Mouse (Mus musculus): ENCODE results near the gene Ddost. TPM values are rescaled to one million over a fixed set of nuclear protein-coding genes. Genes with fewer than 3 reads are reported as not detected.
A peak's percentile ranks its signal among the peaks of the same experiment; 100 is the strongest.

The Ddost gene
- polyA plus RNA-seq, 1 experiment from 2014 or later = 164 TPM

- CTCF ChIA-PET = no interaction called here
- ATAC-seq = no peak
- in situ Hi-C loops (cut with MboI; ENCODE audit: low pct_unique_long_range_greater_than_20kb) = no loop called here
- no peak for TF ChIP-seq CTCF (IDR thresholded peaks at IDR 0.05)
- no peak for DNase-seq (ENCODE audit: low read depth, low spot score)
- H3K27me3 ChIP-seq = no peaks in the 10 kb centered on the region
- POLR2A ChIA-PET = no interaction called here
These were observed 30.5 kb downstream of the Ddost start for GRCm38 (mm10) chr4:138335036-138335435.

GRCm38 (mm10) chr4:138335648-138336047 lies 31.1 kb downstream of the Ddost start:
- H3K27me3 ChIP-seq = no peaks in the 10 kb centered on the region
- DNase-seq (ENCODE audit: low read depth, low spot score) (no peak), ATAC-seq (no peak)
- CTCF ChIA-PET = no interaction called here
- POLR2A ChIA-PET = no interaction called here
- in situ Hi-C loops (cut with MboI; ENCODE audit: low pct_unique_long_range_greater_than_20kb) = no loop called here
- TF ChIP-seq CTCF (IDR thresholded peaks at IDR 0.05) = no peak

- DNase-seq (ENCODE audit: low read depth, low spot score) (no peak), ATAC-seq (no peak)
- TF ChIP-seq CTCF (IDR thresholded peaks at IDR 0.05) = no peak
- in situ Hi-C loops (cut with MboI; ENCODE audit: low pct_unique_long_range_greater_than_20kb) = no loop called here
- H3K27me3 ChIP-seq = no peaks in the 10 kb centered on the region
- ChIA-PET POLR2A (no interaction called here), CTCF (no interaction called here)
These were observed 32.3 kb downstream of the Ddost start for GRCm38 (mm10) chr4:138336876-138337275.

GRCm38 (mm10) chr4:138337341-138337740 lies 32.8 kb downstream of the Ddost start:
- no peak for TF ChIP-seq CTCF (IDR thresholded peaks at IDR 0.05)
- ChIA-PET CTCF (no interaction called here), POLR2A (interaction anchor here (1.4 kb wide), 1 partner anchor 42 kb away, joined by 3 read pairs; no protein-coding TSS in a partner anchor)
- no peaks in the 10 kb centered on the region for H3K27me3 ChIP-seq
- no peak for ATAC-seq
- DNase-seq (ENCODE audit: low read depth, low spot score) = no peak
- in situ Hi-C loops (cut with MboI; ENCODE audit: low pct_unique_long_range_greater_than_20kb) = no loop called here

GRCm38 (mm10) chr4:138339963-138340362 lies 35.4 kb downstream of the Ddost start:
- H3K27me3 ChIP-seq = no peaks in the 10 kb centered on the region
- ChIA-PET POLR2A (no interaction called here), CTCF (interaction anchor here (1.2 to 1.4 kb wide), 3 partner anchors 11 to 39 kb away, joined by 3 read pairs; no protein-coding TSS in a partner anchor)
- DNase-seq (ENCODE audit: low read depth, low spot score) (no peak), ATAC-seq (no peak)
- peak; percentile 60 for TF ChIP-seq CTCF (IDR thresholded peaks at IDR 0.05)
- in situ Hi-C loops (cut with MboI; ENCODE audit: low pct_unique_long_range_greater_than_20kb) = no loop called here

GRCm38 (mm10) chr4:138341393-138341792 lies 36.9 kb downstream of the Ddost start:
- in situ Hi-C loops (cut with MboI; ENCODE audit: low pct_unique_long_range_greater_than_20kb) = no loop called here
- ChIA-PET POLR2A (no interaction called here), CTCF (interaction anchor here (1.2 to 1.7 kb wide), 2 partner anchors 14 to 37 kb away, joined by 3 to 5 read pairs; no protein-coding TSS in a partner anchor)
- no peaks in the 10 kb centered on the region for H3K27me3 ChIP-seq
- no peak for TF ChIP-seq CTCF (IDR thresholded peaks at IDR 0.05)
- DNase-seq (ENCODE audit: low read depth, low spot score) = no peak
- ATAC-seq = no peak

GRCm38 (mm10) chr4:138342048-138342447 lies 37.5 kb downstream of the Ddost start:
- ChIA-PET POLR2A (no interaction called here), CTCF (interaction anchor here (1.7 kb wide), 1 partner anchor 37 kb away, joined by 5 read pairs; no protein-coding TSS in a partner anchor)
- no peaks in the 10 kb centered on the region for H3K27me3 ChIP-seq
- no peak for DNase-seq (ENCODE audit: low read depth, low spot score)
- no peak for TF ChIP-seq CTCF (IDR thresholded peaks at IDR 0.05)
- no peak for ATAC-seq
- in situ Hi-C loops (cut with MboI; ENCODE audit: low pct_unique_long_range_greater_than_20kb) = no loop called here

- no peaks in the 10 kb centered on the region for H3K27me3 ChIP-seq
- ATAC-seq (no peak), DNase-seq (ENCODE audit: low read depth, low spot score) (no peak)
- CTCF ChIA-PET = interaction anchor here (1.3 kb wide), 1 partner anchor 37 kb away, joined by 4 read pairs; no protein-coding TSS in a partner anchor
- in situ Hi-C loops (cut with MboI; ENCODE audit: low pct_unique_long_range_greater_than_20kb) = no loop called here
- POLR2A ChIA-PET = no interaction called here
- TF ChIP-seq CTCF (IDR thresholded peaks at IDR 0.05) = no peak
These were observed 38.2 kb downstream of the Ddost start for GRCm38 (mm10) chr4:138342778-138343177.

- ATAC-seq (no peak), DNase-seq (ENCODE audit: low read depth, low spot score) (no peak)
- CTCF ChIA-PET = interaction anchor here (1.3 kb wide), 1 partner anchor 36 kb away, joined by 4 read pairs; no protein-coding TSS in a partner anchor
- in situ Hi-C loops (cut with MboI; ENCODE audit: low pct_unique_long_range_greater_than_20kb) = no loop called here
- no peaks in the 10 kb centered on the region for H3K27me3 ChIP-seq
- no peak for TF ChIP-seq CTCF (IDR thresholded peaks at IDR 0.05)
- POLR2A ChIA-PET = no interaction called here
These were observed 38.9 kb downstream of the Ddost start for GRCm38 (mm10) chr4:138343341-138343837.

GRCm38 (mm10) chr4:138344891-138345545 lies 40.5 kb downstream of the Ddost start:
- no peaks in the 10 kb centered on the region for H3K27me3 ChIP-seq
- TF ChIP-seq CTCF (IDR thresholded peaks at IDR 0.05) = no peak
- in situ Hi-C loops (cut with MboI; ENCODE audit: low pct_unique_long_range_greater_than_20kb) = no loop called here
- POLR2A ChIA-PET = no interaction called here
- ATAC-seq (no peak), DNase-seq (ENCODE audit: low read depth, low spot score) (no peak)
- CTCF ChIA-PET = no interaction called here

- no peak for TF ChIP-seq CTCF (IDR thresholded peaks at IDR 0.05)
- POLR2A ChIA-PET = no interaction called here
- no peak for ATAC-seq
- DNase-seq (ENCODE audit: low read depth, low spot score) = no peak
- no peaks in the 10 kb centered on the region for H3K27me3 ChIP-seq
- CTCF ChIA-PET = no interaction called here
- in situ Hi-C loops (cut with MboI; ENCODE audit: low pct_unique_long_range_greater_than_20kb) = no loop called here
These were observed 42.8 kb downstream of the Ddost start for GRCm38 (mm10) chr4:138347280-138347679.
